Mouse (Mus musculus) liver (tissue): ENCODE measurements around the gene Gm17490.
"Not testable (repeated sequence)": the region's sequence is repeated elsewhere in the genome, so short reads cannot be mapped to it uniquely, and the experiment has no call there.

Experiments
- DNase-seq: peaks from one replicate; pipeline ENCODE4 v3.0.0-alpha.2; 2020; ENCODE audit warnings: mixed read lengths

Gm17490 gene

DNA sequence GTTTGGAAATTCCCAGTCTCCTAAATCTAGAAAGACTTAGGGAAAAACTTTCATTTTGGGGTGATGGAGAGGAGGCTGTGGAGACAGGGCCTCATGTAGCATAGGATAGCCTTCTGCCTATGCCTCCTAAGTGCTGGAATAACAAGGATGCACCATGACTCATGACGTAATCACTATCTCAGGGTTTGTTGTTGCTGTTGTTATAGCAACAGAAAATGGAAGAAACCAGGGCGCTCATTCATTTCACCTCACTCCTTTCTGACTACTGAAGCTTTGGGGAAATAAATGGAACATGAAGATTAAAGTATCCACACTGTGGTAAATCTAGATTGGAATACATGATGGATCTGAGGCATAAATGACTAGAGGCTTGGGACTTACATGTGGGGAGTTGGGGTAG is 2.3 kb downstream of the Gm17490 start:
- DNase-seq = no peak

GRCm38 (mm10) chr2:11623173-11623572 is 2.9 kb downstream of the Gm17490 start:
- DNase-seq = no peak

DNA sequence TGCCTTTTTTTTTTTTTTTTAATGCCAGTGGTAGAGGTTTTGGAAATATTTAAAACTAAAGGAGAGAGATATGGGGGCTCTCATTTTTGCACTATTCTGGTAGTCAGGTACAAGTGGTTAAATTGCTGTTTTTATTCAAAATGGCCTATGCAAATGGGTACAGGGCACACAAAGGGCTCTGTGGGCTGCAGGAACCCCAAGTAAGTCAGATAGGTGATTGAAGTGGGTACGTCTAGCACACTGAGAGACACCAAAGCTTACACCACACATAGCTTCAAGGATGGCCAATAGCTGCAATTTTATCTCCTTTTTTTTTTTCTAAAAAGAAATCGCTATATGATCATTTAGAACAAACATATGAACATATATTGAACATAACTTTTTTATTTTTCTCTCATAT is 6.5 kb downstream of the Gm17490 start:
- DNase-seq = no peak

- DNase-seq = no peak
Observed at GRCm38 (mm10) chr2:11616846-11617245, 9.2 kb downstream of the Gm17490 start.

DNA sequence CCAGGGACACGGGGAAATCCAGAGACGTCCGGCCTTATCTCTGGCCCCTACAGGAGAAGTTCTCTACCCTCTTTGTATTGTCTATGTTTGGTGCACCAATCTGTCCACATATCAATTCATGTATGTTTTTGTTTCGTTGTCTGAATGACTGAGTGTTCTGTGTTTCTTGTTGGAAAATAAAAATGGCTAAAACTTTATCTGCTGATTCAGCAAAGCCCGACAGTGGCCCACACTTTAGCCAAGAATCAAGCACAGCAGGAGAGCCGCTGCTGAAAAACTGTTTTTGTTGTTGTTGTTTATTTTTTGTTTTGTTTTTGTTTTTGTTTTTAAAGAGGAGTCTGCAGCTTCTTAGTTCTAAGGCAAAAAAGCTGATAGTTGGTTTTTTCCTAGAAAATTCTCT is 13.1 kb downstream of the Gm17490 start:
- not testable (repeated sequence) for DNase-seq

DNA sequence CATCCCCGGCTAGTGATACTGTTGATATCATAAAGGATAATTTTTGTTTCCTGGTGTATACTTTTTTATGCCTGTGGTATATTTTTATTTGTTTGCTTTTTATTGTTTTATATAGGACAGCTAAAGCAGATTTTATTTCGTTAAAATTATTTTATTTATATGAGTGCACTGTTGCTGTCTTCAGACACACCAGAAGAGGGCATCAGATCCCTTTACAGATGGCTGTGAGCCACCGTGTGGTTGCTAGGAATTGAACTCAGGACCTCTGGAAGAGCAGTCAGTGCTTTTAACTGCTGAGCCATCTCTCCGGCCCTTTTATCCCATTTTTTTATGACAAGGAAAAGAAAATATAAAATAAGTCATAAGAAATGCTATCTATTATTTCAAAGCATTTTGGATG is 19.3 kb downstream of the Gm17490 start:
- DNase-seq = not testable (repeated sequence)

- no peak for DNase-seq
Observed at GRCm38 (mm10) chr2:11604911-11605310, 21.2 kb downstream of the Gm17490 start.

DNA sequence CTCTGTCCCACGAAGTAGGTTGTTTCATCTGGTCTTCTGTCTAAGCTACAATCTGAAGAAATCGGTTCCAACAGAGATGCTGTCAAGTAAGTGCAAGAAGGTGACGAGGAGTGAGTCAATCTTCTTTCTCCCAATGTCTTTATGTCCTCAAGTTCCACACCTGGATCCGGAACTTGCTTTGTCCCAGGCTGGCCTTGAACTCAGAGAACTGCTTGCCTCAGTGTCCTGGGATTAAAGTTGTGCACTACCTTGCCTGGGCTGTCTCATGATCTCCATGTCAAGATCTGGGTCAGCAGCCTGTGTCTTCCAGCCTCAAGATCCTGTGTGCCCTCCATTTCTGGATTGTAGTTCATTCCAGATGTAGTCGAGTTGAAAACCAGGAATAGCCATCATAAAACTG is 22.0 kb downstream of the Gm17490 start, which contains the start of gene Rbm17:
Gene Rbm17 (minus strand): TSS at position 101 of the 400 bp plus-strand sequence.
- no peak for DNase-seq

DNA sequence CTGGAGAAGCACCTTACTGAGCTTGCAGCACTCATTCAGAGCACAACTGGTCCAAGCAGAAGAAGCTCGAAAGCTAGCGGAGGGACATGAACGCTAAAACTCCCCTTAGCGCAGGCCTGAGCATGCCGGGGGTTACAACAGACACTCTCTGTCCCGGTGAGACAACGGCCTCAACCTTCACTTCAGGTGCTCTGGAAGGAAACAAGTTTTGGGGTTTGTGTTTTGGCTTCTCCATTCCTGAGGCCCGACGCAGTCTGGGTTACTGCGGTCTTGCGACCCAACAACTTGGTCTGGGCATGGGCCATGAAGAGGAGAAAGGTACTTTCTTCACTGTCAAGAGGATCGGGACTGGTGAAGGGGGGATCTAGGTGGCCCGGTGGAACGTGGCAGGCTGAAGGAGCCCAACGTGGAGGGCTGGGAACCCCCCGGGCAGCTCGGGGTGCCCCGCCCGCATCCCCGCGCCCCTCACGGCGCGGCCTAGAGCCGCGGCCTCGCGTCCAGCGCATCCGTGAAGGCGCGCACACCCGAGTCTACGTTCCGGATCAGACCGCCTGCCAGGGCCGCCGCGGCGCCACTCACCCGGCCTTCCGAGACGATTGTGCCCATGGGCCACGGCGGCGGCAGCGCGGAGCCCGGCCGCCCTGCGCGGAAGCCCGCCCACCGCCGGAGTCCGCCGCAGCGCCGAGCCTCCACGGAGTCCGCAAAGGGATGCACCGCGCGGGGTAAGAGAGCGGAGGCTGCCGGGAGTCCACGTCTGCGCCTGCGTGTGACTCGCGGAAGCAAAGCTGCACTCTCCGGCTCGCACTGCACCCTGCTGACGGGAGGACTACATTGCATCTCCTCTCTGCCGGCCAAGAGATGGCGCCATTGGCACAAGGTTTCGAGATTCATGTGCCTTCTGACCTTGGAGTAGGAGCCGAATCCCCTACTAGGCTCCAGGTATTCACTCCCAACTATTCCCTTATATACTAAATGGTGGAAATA is 23.3 kb downstream of the Gm17490 start:
- peak; percentile 95 for DNase-seq

DNA sequence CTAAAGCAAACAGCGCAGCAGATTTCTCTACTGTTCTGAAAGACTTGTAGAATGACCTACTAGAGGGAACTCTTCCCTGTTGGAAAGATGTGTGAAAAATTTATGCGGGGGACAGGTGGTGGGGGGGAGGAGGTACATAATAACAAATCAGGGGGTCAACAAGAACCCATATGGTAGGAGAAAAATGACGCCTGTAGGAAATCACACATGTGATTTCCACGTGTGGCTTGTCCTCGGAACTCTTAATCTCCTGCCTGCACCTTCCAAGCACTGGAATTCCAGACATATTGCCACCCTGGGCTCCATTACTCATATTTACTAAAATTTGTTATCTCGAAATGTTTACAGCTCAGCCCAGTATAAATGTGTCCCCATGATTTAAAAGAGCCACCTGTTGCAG is 24.3 kb downstream of the Gm17490 start:
- no peak for DNase-seq

- DNase-seq = no peak
Observed at GRCm38 (mm10) chr2:11597906-11598305, 28.2 kb downstream of the Gm17490 start.

DNA sequence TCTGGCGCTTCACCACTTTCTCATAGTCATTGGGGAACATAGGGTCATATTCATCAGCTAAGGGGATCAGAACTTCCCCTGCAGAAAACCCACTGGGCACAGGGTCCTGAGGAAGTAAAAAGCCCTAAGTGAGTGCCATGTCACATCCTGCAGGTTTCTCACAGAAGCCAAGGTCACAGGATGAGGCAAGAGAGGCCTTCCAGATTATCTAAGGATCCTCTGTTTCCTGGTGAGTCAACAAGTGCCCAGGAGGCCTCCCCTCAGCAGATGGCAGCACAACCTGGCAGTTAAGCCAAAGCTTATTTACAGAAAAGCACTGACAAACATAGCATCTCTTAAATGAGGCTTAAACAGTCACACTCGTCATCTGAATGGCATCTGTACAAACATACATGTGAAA is 29.4 kb downstream of the Gm17490 start:
- DNase-seq = no peak

DNA sequence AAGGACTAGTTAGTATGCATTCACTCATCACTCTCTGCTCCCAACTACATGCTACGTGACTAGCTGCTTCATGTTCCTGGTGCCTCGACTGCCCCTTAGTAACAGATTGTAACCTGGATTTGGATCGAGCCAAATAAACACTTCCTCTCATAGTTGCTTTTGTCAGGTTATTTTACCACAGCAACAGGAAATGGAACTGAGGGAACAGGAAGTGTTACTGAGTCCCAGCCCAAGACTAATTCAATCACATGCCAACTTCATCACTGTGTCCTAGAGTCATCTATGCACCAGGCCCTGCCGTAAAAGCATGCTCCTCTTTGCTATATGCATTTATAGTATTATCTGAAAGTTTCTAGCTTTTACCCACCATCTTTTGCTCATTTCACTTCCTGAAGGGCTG is 38.1 kb downstream of the Gm17490 start:
- no peak for DNase-seq

DNA sequence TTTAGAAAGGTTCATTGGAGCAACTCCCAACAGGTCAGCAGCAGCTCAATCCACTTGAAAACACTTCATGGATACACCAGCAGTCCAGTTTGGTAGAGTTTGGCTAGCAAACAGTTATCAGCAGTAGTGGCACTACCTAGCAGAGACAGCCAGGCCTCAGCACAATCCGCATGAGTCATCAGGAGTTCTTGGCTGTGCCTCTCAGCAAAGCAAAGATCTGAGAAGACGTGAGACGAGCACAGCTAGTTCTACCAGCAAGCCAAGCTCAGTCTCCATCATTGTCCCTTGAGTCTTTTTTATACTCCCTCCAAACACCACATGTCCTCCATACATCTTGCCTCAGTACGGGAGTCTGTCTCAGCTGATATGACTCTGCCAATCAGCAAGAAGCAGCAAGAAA is 46.7 kb downstream of the Gm17490 start:
- no peak for DNase-seq

GRCm38 (mm10) chr2:11578187-11578586 is 47.9 kb downstream of the Gm17490 start:
- DNase-seq = no peak
